Mouse (Mus musculus): ENCODE results near the gene Pla2g4d.
"Not testable (repeated sequence)": the region's sequence is repeated elsewhere in the genome, so short reads cannot be mapped to it uniquely, and the experiment has no call there.

Pla2g4d gene

DNA sequence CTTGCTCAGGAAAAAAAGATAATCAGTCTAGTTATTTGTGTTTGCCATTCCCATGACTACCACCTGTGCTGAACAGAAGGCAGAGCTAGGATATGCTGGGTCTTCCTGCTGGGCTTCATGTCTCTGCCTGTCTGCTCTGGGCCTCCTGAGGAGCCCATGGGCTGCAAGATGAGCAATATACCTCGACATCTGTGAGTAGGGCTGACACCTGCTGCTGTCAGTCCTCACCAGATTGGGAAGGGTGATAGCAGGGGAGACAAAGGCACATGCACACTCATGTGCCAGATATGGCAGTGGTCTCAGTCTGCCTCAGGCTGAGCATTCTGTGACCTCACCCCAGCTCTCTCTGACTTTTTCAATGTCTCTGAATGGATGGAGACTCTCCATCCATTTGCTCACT lies 26.1 kb downstream of the Pla2g4d start:
- no peak for DNase-seq (ENCODE audit: extremely low read depth, low read depth)

GRCm38 (mm10) chr2:120261346-120261745 lies 27.7 kb downstream of the Pla2g4d start:
- no peak for DNase-seq (ENCODE audit: extremely low read depth, low read depth)

DNA sequence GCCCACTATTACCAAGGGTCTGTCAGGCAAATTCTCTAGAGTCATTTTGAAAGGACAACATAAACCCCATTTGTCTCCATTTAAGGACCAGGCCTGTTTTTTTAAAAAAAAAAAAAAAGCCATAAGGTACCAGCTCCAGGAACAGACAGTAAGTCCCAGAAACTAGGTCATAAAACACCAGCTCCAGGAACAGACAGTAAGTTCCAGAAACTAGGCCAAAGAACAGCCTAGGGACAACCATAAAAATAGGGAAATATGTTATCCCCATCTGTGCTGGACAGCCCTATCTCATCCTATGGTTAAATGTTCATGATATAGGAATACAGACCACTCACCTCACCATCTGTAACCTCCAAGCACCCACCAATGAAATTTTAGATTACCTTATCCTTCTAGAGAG lies 32.7 kb downstream of the Pla2g4d start:
- DNase-seq (ENCODE audit: extremely low read depth, low read depth): no peak

- no peak for DNase-seq (ENCODE audit: extremely low read depth, low read depth)
Measured at GRCm38 (mm10) chr2:120252644-120253043, 36.4 kb downstream of the Pla2g4d start.

DNA sequence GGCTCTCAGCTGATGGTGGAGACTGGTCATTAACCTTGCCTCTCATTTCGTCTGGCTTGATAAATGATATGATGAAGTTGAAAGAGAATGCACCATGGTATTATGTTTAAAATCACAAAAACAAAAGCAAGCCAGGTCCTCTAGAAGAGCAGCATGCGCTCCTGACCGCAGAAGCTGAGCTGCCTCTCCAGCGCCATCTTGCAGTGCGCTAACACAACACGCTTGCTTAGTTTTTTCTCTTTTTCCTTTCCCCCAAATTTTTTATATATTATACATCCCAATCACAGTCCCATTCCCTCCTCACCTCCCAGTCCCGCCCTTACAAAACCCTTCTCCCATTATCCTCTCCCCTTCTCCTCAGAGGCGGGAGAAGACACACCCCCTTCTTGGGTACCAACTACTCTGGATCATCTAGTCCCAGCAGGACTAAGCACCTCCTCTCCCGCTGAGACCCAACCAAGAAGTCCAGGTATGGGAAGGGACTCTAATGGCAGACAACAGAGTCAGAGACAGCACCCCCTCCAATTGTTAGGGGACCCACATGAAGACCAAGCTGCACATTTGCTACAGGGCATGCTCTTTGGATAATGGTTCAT lies 43.5 kb downstream of the Pla2g4d start:
- DNase-seq (ENCODE audit: extremely low read depth, low read depth): no peak

DNA sequence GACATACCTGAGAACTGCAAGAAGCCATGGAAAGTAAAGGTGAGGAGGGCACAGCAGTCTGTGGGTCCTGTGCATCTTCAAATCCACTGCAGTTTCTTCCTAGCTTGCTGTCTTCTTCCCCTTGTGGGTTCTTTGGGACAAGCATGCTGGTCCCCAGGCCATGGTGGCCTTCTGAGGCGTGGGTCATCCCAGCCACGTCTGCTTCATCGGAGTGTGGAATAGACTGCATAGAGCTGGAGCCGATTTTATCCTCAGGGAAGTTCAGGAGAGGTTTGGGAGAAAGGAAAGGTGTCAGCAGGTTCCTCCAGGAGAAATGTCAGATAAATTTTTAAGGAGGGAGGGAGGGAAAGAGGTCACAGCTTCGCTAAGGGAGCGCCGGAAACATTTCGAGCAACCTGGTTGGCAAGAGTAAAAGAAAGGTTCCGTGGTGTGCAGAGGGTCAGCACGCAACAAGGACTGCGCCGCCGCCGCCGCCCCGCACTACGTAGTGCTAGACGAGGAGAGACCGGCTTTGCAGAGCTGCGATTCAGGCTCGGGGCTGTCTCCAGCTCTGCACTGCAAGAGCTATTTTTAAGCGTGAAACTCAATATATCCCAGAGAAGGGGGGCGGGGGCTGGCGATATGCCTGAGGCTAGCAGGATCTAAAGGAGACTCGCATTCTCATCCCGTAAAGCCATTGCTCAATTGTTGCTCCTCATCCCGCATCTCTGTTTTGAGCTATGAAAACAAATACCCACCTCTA lies 44.1 kb downstream of the Pla2g4d start, which contains the start of gene Pla2g4e:
Pla2g4e (minus strand) TSS at position 657 of the 742 bp plus-strand sequence.
- DNase-seq (ENCODE audit: extremely low read depth, low read depth): no peak

DNA sequence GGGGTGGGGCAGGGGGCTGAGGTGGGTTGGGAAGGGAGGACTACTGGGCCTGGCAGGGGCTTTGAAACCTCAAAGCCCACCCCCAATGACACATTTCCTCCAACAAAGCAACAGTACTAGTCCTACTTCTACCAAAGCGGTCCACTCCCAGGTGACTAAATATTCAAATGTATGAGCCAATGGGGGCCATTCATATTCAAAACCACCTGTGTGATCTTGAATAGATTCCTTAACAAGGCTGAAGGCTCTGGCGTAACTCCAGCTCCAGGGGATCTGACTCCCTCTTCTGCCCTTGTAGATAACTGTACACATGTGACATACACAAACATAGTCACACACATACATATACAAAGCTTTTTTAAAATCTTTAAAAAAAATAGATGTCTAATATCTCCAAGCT lies 45.0 kb downstream of the Pla2g4d start:
- DNase-seq (ENCODE audit: extremely low read depth, low read depth): no peak

- no peak for DNase-seq (ENCODE audit: extremely low read depth, low read depth)
Measured at GRCm38 (mm10) chr2:120242791-120243467, 46.1 kb downstream of the Pla2g4d start.

DNA sequence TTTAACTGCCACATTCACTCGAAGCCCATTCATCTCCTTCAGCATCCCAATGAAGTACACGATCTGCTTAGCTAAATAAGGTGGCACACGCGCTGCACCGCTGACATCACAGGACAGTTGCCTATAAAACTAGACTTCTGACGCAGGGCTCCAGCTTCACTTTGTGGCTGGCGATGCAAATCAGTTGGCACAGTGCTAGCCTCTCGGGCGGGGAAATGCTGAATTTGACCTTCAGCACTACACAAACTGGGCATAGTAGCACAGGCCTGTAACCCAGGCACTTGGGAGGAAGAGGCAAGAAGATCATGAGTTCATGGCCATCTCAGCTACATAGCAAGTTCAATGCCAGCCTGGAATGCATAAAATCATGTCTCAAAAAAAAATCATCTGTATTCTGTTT lies 50.3 kb downstream of the Pla2g4d start:
- not testable (repeated sequence) for DNase-seq (ENCODE audit: extremely low read depth, low read depth)

GRCm38 (mm10) chr2:120237784-120238183 lies 51.2 kb downstream of the Pla2g4d start:
- DNase-seq (ENCODE audit: extremely low read depth, low read depth): no peak

- no peak for DNase-seq (ENCODE audit: extremely low read depth, low read depth)
Measured at GRCm38 (mm10) chr2:120235947-120236640, 52.9 kb downstream of the Pla2g4d start.

DNA sequence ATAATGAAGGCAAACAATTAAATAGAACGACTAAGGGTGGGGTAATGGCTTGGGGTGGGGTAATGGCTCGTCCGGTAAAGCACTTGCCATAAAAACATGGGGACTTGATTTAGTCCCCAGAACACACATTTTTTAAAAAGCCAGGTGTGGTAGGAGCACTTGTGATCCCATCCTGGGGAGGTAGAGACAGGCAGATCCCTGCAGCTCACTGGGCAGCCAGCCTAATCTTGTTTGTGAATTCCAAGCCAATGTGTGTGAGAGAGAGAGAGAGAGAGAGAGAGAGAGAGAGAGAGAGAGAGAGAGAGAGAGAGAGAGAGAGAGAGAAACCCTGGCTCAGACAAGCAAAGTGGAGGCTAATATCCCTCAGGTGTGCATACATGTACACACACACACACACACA lies 53.6 kb downstream of the Pla2g4d start:
- no peak for DNase-seq (ENCODE audit: extremely low read depth, low read depth)

DNA sequence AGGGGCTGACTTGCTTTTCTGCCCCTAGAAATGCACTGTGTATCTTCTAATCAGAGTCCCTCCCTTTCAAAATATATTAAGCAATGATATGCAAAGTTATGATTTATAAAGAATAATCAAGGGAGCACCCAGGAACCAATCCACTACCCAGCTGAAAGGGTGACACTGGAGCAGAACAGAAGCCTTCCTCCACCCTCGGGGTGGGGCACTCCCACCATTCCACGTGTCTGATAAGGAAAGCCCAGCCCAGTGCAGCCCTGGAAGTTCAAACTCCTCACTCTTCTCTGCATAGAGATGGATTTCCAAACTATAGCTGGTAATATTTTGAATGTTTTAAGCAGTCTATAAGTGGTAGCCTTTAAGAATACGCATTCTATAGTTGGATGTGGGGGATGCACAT lies 57.4 kb downstream of the Pla2g4d start:
- DNase-seq (ENCODE audit: extremely low read depth, low read depth): no peak
